Mouse (Mus musculus): Measurements from ENCODE around the gene Cks1b. TPM values are rescaled to one million over a fixed set of nuclear protein-coding genes. Genes with fewer than 3 reads are reported as not detected.

Gene Cks1b
- total RNA-seq, 2 experiments from 2014 or later, result 9.6 to 14.4 TPM

DNA sequence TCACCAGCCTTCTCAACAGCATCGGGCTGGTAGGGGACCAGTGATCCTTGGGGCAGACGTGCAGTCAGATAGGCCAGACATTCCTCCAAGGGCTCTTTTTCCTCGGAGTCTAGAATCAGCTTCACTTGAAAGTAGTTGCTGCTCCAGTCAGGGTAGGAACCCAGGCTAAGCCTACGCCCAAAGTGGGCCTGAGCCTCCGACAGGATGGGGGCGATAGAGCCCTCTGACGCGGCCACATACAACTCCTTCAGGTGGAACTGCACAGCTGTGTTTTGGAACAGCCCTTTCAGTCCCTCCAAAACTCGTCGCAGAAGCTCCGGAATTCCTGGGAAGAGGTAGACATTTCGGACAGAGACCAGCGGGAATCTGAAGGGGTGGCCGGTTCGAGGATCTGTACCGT, 9.7 kb downstream of the Cks1b start:
- no peak for DNase-seq
- intact Hi-C loops (cut with DNase I; ENCODE audit: low total_unique reads), result no loop called here

DNA sequence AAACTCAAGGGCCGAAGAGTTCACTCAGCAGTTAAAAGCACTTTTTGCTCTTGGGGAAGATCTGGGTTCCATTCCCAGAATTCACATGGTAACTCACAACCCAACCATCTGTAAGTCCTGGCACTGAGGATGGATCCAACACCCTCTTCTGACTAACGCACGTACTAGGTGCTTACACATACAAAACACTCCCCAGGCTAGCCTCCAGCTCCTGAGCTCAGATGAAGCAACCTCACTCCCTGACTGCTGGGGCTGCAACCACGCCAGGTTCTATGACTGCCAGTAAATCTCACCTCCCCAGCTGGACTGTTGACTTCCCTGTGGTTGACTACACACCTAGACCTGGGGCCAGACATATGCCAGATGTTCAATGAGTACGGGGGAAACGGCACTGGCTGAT, 11.3 kb downstream of the Cks1b start:
- intact Hi-C loops (cut with DNase I; ENCODE audit: low total_unique reads), result no loop called here
- no peak for DNase-seq

DNA sequence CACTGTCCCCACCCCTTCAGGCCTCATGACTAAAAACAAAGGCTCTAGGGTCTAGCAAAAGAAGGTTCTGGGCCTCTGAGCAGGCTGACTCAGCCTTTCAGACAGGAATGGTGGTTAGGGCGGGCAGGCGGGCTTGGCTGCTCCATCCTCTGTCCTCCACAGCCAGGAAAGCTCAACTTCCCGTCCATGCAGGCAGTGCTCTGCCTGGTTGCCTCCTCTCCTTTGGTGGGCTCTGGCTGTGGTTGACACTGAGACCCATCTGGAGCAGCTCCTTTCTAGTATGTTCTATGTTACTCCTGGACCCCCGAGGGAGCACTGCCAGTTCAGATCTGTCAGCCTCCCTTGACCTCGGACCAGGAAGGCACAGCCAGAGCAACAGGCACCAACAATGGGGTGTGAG, 15.5 kb downstream of the Cks1b start, which contains the start of gene Lenep:
Gene Lenep (minus strand): TSS at position 101 of the 400 bp plus-strand sequence.
- intact Hi-C loops (cut with DNase I; ENCODE audit: low total_unique reads), result no loop called here
- DNase-seq, result no peak

DNA sequence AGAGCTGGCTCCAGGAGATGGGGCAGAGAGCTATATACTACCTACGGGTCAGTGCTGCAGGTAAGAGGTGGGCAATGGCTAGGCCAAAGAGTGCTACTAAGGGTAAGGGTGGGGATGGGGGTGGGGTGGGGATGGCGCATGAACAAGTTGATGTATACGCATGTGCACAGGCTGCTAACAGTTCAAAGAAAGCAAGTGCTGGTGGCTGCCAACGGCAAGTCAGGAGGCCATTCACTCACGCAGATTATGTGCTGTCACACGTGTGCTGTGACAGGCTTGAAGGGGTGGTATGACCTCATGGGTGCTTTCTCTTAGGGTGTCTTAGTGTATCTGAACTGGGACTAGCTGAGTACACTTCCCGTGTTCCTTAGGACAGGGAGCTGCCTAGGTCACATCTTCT, 16.9 kb downstream of the Cks1b start:
- intact Hi-C loops (cut with DNase I; ENCODE audit: low total_unique reads), result no loop called here
- no peak for DNase-seq

DNA sequence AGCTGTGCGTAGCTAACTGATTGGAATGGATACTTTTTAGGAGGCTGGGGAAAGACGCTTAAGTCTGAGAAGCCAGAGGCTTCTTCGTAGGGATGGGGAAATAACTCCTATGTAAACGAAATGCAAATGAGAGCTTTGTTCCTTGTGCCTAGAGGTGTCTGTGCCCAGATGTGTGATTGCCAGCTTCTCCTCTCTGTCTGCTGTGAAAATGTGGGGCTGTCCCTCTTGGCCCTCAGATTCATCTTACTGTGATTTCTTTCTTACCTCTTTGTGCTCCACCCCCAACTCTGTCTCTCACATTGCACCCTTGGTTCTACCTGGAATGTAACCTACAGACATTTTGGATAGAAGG, 21.6 kb downstream of the Cks1b start:
- intact Hi-C loops (cut with DNase I; ENCODE audit: low total_unique reads), result no loop called here
- no peak for DNase-seq

DNA sequence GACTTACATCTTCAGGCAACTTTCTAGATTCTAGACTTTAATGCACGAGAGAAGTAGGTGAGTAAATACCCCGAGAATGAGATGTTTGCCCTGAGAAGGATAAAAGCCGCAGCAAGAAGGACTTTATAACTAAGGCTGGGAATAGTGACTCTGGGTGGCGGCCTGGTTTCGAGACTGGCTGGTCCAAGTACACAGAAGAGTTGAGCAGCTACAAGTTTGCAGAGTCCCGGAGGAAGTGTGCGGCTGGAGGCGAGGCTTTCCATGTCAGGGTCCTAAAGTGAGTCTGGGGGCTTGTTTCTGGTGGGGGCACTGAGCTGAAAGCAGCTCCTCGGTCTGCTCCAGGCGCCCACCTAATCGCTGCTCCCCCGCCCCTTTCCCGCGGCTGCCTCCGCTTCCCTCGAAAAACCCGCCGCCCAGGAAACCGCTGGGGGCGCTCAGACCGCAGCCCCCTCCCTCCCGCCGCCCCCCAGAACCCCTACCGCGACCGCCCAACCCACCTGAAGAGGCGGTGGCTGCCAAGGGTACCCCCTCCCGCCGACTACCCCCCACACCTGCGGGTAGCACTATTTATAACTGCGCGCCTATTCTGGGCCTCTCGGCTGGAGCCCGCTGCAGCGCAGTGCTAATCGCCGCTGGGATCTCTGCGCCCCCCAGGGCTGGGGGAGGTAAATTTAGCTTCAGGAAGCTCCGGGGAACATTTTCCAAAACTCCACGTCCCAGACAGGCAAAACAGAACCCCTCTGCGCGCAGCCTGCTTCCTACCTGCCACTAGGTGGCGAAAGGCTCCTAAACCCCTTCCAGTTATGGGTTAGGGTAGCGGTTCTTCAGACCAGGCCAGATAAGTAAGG, 22.2 kb downstream of the Cks1b start:
- DNase-seq, result peak; percentile 77
- intact Hi-C loops (cut with DNase I; ENCODE audit: low total_unique reads), result no loop called here

DNA sequence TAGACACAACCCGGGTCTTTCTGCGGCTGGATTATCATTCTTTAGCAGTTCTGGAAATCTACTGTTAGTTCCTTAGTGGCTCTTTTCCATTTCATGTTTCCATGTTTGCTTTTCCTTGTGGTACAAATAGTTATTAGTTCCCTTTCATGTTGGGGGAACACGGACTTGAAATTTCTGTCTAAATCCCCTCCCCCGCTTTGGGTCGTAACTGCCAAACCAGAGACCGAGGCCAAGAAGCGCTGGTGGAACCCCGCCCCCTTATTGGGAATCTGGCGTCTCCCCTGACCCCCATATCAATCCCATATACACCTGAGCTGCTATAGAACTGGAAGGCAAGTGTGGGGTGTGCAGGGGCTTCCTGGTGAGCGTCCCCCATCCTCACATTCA, 22.8 kb downstream of the Cks1b start:
- intact Hi-C loops (cut with DNase I; ENCODE audit: low total_unique reads), result no loop called here
- no peak for DNase-seq

DNA sequence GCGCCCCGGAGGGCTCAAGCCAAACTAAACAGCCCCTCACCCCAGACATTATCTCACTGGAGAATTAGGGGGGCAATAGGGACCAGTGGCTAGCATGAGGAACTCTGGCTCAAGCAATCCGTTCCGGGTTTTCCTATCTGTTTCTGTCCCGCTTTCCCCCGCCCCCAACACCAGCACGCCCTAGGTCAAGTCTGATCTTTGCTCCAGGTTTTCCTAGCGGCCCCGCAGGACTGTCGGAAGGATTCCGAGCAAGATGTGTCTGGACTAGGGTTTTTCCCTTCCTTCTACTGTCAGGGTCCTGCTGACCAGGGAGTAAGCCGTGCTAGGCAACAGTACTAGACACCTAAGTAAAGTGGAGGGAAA, 23.3 kb downstream of the Cks1b start:
- DNase-seq, result peak; percentile 88
- intact Hi-C loops (cut with DNase I; ENCODE audit: low total_unique reads), result no loop called here

DNA sequence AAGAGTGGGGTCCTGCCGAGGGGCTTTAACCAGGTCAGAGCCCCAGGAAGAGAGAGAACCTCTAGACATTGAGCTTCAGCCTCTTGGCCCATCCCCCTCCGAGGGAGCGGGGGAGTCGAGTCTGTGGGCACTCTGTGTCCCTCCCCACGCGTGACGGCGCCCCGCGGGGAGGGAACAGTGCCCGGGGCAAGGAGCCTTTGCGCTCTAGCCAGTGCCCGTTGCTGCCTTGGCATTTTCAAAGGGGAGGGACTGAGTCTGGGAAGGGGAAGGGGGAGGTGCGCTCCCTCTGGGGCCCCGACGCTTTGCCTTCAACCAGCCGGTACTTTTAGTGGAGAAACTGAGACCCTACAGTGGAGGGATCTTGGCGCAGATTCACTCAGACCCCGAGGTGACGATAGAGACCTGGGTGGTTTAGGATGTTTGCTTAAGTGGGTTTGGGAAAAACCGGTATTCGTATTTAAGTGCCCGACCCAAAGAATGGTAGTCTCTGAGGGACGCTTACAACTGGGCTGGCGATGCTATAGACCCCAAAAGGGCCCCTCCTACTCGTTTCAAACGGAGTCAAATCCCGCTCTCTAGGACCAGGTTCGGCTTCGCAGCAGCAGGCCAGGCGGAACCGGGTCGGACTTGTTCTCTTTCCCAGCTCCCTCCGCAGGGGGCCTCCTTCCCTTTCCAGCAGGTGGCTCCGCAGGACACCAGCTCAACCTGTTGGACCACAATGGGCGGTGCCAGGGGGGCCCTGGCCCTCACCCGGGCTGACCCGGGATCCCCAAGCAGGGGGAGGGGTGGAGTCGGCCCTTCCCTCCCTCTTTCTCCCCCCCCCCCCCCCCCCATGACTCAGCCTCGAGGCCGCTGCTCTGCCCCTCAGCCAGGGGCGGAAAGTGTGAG, 23.9 kb downstream of the Cks1b start, which contains the start of gene Zbtb7b:
Gene Zbtb7b (minus strand): TSS at position 771 of the 888 bp plus-strand sequence.
- intact Hi-C loops (cut with DNase I; ENCODE audit: low total_unique reads), result no loop called here
- peak; percentile 86 for DNase-seq

DNA sequence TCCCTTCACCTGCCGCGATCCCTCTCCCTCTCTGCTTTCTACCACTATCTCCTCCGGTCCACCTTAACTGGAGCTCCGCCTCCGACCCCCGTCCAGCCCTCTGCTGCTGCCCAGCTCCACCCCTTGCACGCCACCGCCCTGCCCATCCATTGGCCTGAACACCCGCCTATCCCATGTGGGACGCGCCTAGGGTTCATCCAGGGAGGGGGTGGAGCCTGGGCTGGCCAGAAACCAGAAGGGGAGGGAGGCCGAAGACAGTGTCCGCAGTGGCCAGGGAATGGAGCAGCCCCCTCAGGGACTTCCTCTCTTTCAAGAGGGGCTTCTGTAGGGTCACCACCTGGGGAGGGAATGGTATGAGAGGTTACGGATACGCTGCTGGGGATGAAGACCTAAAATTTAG, 24.6 kb downstream of the Cks1b start:
- peak; percentile 100 for DNase-seq
- intact Hi-C loops (cut with DNase I; ENCODE audit: low total_unique reads), result no loop called here

DNA sequence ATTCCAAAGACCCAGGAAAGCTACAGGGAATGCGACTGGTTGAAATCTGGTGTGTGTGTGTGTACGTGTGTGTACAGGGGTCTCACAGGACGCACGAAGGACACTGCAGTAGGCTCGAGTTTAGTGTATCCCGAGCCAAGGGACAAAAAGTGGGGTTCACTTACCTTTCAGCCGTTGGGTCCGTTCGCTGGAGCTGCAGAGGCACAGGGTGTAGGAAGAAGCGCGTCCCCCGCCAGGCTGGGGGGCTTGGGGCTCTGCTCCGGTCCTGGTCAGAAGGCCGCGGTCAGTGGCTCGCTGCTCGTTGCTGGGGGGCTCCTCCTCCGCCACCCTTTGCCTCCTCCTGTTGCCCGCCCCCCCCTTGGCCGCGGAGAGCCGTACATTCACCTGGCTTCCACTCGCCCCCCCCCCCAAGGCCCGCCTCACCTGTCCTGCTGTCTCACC, 25.3 kb downstream of the Cks1b start:
- DNase-seq, result no peak
- intact Hi-C loops (cut with DNase I; ENCODE audit: low total_unique reads), result no loop called here

DNA sequence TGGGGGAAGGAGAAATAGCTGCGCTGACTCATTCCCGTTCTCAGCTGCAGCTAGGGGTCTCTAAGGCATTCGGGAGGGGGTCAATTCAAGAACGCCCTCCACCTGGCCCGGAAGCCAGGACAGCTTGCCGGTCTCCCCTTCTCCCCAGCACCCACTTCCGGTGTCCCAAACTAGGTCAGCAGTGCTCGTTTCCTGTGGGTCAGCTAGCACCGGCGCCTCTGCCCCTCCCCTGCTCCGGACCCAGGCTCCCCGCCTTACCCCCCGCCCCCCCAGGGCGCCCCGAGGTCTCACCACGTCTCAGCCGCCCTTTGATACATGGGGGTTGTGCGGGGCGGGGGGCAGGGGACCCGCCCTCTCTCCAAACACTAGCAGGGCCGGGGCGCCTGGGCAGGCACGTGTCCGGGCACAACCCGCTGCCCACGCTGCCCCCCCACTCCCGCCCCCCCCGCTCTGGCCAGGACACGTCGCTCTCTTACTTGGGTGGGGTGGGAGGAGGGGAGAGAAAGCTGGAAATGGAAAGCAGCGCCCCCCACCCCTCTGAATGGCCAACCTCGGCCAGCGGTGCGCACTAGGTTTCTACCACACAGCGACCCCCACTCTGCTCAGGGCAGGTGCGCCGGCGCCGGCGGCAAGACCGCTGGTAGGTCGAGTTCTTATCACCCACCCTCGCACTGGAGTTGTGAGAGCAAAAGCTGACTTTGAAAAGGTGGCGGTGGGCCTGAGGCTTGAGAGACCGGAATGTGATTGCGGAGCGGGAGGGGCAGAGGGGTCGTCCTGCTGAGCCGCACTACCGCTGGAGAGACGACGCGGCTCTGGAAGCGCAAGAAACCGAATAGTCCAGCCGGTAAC, 26.3 kb downstream of the Cks1b start:
- intact Hi-C loops (cut with DNase I; ENCODE audit: low total_unique reads), result no loop called here
- peak; percentile 78 for DNase-seq

DNA sequence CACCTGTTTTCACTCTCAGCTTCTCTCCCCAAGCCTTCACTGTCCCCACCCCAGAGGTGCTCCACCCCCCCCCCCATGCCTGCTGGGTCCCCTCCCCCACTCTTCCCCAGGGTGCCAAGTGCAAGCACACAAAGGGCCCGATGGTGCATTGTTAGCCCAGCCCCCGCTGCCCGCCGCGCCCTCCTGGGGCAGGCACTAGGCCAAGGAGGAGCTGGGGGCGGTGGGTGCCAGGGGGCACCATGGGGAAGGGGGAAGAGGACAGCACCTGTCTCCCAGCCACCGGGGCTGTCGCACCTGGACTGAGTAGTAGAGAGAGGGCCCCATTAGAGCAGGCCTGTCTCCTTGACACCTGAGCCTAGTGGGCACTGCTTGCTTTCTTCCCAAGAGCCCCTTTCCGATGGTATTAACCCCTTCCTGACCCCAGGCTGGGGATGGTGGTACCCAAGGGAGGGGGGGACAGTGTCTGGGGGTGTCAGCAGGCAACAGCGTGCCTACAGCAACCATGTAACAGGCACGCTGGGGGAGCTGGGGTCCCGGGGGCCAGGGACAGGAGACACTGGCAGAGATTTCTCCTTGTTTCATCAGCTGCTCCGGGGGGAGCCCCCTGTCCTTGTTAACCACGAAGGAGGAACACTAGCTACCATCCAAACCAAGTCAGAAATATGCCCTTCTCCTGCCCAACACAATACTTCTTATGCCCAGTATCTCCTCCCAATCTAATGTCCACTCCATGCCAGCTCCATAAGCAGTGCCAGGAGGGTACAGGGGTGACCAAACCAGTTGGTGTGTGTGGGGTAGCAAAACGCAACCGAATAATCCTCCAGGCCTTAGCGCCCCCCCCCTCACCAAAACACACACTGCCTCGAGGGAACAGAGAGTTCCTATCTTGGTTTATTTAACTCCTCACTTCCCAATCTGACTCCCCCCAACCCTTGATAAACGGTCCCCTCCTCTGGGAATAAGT, 27.2 kb downstream of the Cks1b start:
- no peak for DNase-seq
- intact Hi-C loops (cut with DNase I; ENCODE audit: low total_unique reads), result no loop called here

DNA sequence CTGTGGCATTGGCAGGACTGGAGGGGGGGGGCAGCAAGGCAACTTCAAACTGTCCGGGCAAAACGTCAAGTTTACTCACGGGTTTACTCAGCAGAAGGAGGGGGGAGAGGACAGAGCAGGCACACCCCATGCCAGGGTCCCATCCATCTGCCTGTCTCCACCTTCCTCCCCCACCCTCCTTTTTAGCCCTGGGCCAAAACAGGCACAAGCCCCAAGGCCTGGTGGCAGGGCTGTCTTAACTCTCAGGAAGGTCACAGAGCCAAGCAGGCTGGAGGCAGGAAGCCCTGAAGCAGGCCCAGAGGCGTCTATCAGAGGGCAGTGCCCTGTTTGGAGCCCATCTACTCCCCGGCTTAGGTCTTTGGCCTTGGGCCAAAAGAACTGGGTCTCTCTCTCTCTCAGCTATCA, 28.1 kb downstream of the Cks1b start:
- peak; percentile 46 for DNase-seq
- intact Hi-C loops (cut with DNase I; ENCODE audit: low total_unique reads), result no loop called here

DNA sequence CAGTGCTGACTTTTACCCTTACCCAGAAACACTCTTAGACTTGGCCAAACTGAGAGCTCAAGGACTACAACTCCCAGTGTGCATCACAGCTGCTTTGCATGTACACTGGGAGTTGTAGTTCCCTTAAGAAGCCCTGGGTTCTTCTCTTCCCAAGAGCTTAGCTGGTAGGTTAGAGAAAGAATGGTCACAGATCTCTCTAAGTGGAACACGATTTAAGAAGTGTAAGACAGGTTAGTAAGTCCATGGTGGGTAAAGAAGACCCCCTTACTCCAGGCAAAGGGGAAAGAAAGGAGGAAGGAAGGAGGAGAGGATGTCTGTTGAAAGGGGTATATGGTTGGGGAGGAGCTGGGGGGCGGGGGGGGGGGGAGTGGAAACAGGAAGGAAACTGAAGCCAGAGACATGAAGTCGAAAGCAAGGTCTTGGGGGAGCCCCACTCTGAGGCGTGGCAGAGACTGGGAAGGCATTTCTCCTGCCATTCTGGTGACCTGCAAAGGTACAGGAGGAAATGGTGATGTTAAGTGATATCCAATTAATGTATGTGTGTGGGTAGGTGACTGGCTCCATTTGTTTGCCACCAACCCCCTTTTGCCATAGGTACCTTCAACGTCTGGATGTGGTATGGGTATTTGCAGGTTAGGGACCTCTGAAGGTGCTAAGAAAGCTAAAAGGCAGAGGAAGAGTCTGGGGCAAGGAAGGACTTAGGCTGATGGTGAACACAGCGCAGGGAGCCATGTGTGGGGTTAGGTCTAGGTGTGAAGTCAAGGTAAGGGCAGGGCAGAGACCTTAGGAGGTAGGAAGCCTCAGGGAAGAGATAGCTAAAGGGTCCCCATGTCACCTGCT, 29.1 kb downstream of the Cks1b start:
- DNase-seq, result no peak

DNA sequence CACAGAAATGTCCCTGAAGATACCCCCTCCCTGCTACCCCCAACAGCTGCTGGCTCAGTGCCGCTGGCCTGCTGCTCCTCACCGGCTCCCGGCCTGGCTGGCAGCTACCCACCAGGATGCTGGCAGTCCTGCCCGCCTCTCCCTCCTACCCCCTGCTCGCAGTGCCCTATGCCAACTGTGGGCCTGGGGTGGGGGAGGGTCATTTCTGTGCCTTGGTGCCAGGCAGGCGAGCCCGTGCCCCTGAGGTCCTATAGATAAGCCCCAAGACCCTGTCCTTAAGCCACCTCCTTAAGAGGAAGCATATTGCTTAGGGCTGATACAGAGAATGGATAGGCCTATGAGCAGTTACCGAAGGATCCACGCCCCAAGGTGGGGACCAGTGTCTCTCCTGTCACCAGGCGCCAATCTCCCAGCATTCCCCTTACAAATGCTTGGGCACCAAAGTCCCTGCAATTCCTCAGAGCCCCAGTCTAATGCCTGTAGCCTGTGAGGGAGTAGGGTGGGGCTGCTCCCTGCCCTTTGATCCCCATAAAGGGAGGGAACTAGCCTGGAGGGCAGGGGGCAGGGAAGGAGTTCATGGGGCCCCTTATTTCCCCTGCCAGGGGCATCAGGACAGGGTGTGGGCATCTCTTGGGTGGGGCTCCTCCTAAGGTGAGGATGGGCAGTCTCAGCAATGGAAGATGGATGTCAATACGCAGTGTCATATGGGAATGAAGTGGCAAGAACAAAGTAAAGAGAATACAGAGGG, 29.9 kb downstream of the Cks1b start:
- intact Hi-C loops (cut with DNase I; ENCODE audit: low total_unique reads), result no loop called here
- peak; percentile 80 for DNase-seq

More for the DNA sequence above, 29.1 kb downstream of the Cks1b start:
- intact Hi-C loops (cut with DNase I; ENCODE audit: low total_unique reads), result no loop called here

DNA sequence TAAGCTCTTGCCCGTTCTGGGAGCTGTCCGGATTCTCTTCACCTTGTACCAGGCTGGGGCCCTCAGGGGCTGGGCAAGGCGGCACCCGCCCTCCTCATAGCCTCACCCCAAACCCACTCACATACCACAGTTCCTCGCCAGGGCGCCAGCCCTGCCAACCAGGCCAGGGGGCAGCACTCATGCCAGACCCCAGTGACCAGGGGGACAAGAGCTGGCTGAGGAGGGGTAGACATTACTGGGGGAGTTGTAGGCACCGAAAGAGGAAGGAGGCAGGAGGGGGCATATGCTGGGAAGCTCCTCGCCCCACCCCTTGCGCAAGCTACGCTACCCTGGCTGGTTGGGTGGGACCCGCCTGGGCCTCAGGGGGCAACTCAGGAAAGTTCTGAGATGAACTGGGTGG, 30.6 kb downstream of the Cks1b start:
- DNase-seq, result no peak
- intact Hi-C loops (cut with DNase I; ENCODE audit: low total_unique reads), result no loop called here
